In the genomic region with DNA sequence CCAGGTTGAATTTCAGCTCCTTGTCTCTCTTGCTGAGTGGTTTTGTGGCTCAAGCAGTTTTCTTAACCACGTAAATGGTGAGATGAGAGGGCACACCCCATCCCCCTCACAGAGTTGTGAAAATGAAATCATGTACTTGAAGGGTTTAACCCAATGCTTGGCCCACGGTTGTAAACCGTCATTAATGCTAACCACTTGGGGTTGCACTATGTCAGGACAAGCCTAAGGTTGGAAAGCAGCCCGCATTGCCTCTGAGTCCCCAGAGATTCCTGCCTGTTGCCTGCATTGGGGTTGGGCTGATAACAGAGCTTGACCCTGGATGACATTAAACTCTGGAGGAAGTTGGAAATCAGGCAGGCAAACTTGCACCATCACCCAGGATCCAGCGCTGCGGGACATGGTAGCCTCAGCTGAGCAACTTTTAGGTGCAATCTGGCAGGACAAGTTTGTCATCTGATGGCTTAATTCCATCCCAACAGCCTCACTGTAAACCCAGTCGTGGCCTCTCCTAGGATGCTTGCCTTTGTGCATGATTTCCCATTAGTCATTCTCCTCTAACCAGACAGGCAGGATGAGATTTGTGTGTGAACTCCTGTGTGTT, we compare ENCODE assay signal across 8 mouse cellular contexts. TPM values are rescaled to one million over a fixed set of nuclear protein-coding genes. Genes with fewer than 3 reads are reported as not detected.
DNase-seq lines count a peak whose midpoint lies in the region; ATAC-seq and TF ChIP-seq lines count a peak whose summit lies in the region.

No protein-coding gene starts in this region.

- H3K4me1 ChIP-seq in hindbrain, embryonic 16.5 days (ENCODE audit: control insufficient read depth, insufficient read depth, low read depth, low read length) = peaks cover 27% of the 10 kb centered on the region
- peaks cover 10% of the 10 kb centered on the region for H3K4me1 ChIP-seq in liver, adult 2 months (ENCODE audit: control insufficient read depth, insufficient read depth, low read length)
- peaks cover 38% of the 10 kb centered on the region for H3K4me1 ChIP-seq in midbrain, embryonic 14.5 days (ENCODE audit: control insufficient read depth, insufficient read depth, low read length)

- H3K36me3 ChIP-seq in hindbrain, embryonic 16.5 days (ENCODE audit: control insufficient read depth, insufficient read depth, low read length) = no peaks in the 10 kb centered on the region
- no peaks in the 10 kb centered on the region for H3K36me3 ChIP-seq in liver, adult 2 months (ENCODE audit: control insufficient read depth, insufficient read depth, low read length)
- H3K36me3 ChIP-seq in midbrain, embryonic 14.5 days (ENCODE audit: control insufficient read depth, insufficient read depth, low read length) = 0 out of 2 replicates have a peak, but pooled peaks cover 3% of the 10 kb centered on the region

- ATAC-seq in hindbrain, embryonic 16.5 days = no peak
- ATAC-seq in midbrain, embryonic 14.5 days (ENCODE audit: low FRiP score, low TSS enrichment) = no peak

- peak overlapping the region; percentile 99 for H3K27ac ChIP-seq in hindbrain, embryonic 16.5 days (ENCODE audit: low read depth, low read length)
- H3K27ac ChIP-seq in liver, adult 2 months (replicated peaks; ENCODE audit: insufficient read depth, low read depth, low read length) = peak overlapping the region; percentile 64; the same call in 1 of the 2 replicates
- peak overlapping the region; percentile 100 for H3K27ac ChIP-seq in midbrain, embryonic 14.5 days (replicated peaks; ENCODE audit: low read depth, low read length)

- peak overlapping the region; percentile 88 for H3K4me2 ChIP-seq in hindbrain, embryonic 16.5 days (ENCODE audit: low read length)
- peak overlapping the region; percentile 67 for H3K4me2 ChIP-seq in midbrain, embryonic 14.5 days (ENCODE audit: low read length)

- TF ChIP-seq CTCF in liver, adult 2 months (IDR thresholded peaks at IDR 0.05; ENCODE audit: low read depth, low read length) = no peak

- H3K9me3 ChIP-seq in hindbrain, embryonic 16.5 days (ENCODE audit: control insufficient read depth, low read length) = no peaks in the 10 kb centered on the region
- H3K9me3 ChIP-seq in midbrain, embryonic 14.5 days (ENCODE audit: control insufficient read depth, low read length) = no peaks in the 10 kb centered on the region

- H3K9ac ChIP-seq in hindbrain, embryonic 16.5 days (ENCODE audit: low read depth, low read length) = peak overlapping the region; percentile 97
- H3K9ac ChIP-seq in liver, adult 2 months (ENCODE audit: low read depth, low read length) = peak overlapping the region; percentile 84; the same call in 1 of the 2 replicates
- peak overlapping the region; percentile 99 for H3K9ac ChIP-seq in midbrain, embryonic 14.5 days (replicated peaks; ENCODE audit: low read length)

- intact Hi-C loops in gastrocnemius, postnatal 14 days (cut with DNase I; ENCODE audit: low total_unique reads) = no loop called here

- 14% methylated on average over 7 of the region's 7 CpGs for WGBS in hindbrain, embryonic 16.5 days
- 2% methylated on average over 7 of the region's 7 CpGs for WGBS in liver, adult 2 months
- WGBS in midbrain, embryonic 14.5 days = under 1% methylated on average over 7 of the region's 7 CpGs

- no peak for TF ChIP-seq POLR2A in liver, adult 2 months (IDR thresholded peaks at IDR 0.05; ENCODE audit: extremely low read depth, insufficient read depth, low read length)

- H3K79me2 ChIP-seq in liver, adult 2 months (ENCODE audit: control insufficient read depth, insufficient read depth, low read length) = no peaks in the 10 kb centered on the region; the same call in 1 of the 2 replicates

- peak; percentile 31 to 47 for DNase-seq in right cerebral cortex, postnatal 10 days (ENCODE audit: low spot score in 2 of 2)
- no peak for DNase-seq in right cerebral cortex, postnatal 25 days
- DNase-seq in cerebellum, postnatal 14 days = peak; percentile 51 to 63
- DNase-seq in gastrocnemius, postnatal 14 days = peak; percentile 66
- peak; percentile 69 for DNase-seq in liver, adult 2 months (ENCODE audit: extremely low read depth, low read depth, low spot score)
- peak; percentile 69 for DNase-seq in midbrain, embryonic 14.5 days
- peak; percentile 33 for DNase-seq in urinary bladder, postnatal 25 days (ENCODE audit: low spot score)

- peak overlapping the region; percentile 61 for H3K4me3 ChIP-seq in hindbrain, embryonic 16.5 days (ENCODE audit: low read length)
- peak overlapping the region; percentile 84 for H3K4me3 ChIP-seq in liver, adult 2 months (ENCODE audit: insufficient read depth, low read depth, low read length)
- peak overlapping the region; percentile 93 for H3K4me3 ChIP-seq in midbrain, embryonic 14.5 days (replicated peaks; ENCODE audit: low read depth, low read length)

- H3K27me3 ChIP-seq in hindbrain, embryonic 16.5 days (replicated peaks; ENCODE audit: control insufficient read depth, insufficient read depth, low read length) = no peaks in the 10 kb centered on the region
- no peaks in the 10 kb centered on the region for H3K27me3 ChIP-seq in liver, adult 2 months (ENCODE audit: control insufficient read depth, insufficient read depth, low read length)
- H3K27me3 ChIP-seq in midbrain, embryonic 14.5 days (ENCODE audit: control insufficient read depth, insufficient read depth, low read length) = no peaks in the 10 kb centered on the region

RNA-seq across cellular contexts. Expression of a gene that starts 1.0 kb away (rescaled TPM):
- 10 to 100 TPM in 1 of 2 experiments, 1 to 10 TPM in 1; 6.0 to 10.2 TPM for total RNA-seq in gastrocnemius, postnatal 14 days (2021)
- 22.4 and 25.6 TPM in 2 replicates for polyA plus RNA-seq in hindbrain, embryonic 16.5 days (2015; fragmentation: Nextera tagmentation; extraction: Ambion mirVana)
- total RNA-seq in liver, adult 2 months (2014; rRNA removed) = 9.9 and 10.5 TPM in 2 replicates
- 8.6 and 16.1 TPM in 2 replicates for polyA plus RNA-seq in liver, adult 2 months (2012; rRNA removed)
- polyA plus RNA-seq in midbrain, embryonic 14.5 days (2014; fragmentation: Nextera tagmentation; extraction: Ambion mirVana) = 40.2 and 42.8 TPM in 2 replicates
